Mouse (Mus musculus) bone marrow macrophage, adult 2 months (primary cell): ENCODE measurements around the gene Cd5. TPM values are rescaled to one million over a fixed set of nuclear protein-coding genes. Genes with fewer than 3 reads are reported as not detected.

Experiments
- H3K27ac ChIP-seq: 2 replicates; pipeline ENCODE4 v1.5.1; 2012; ENCODE audit warnings: low read depth, low read length; ENCODE audit not compliant: insufficient read depth
- H3K4me1 ChIP-seq: 2 replicates; pipeline ENCODE4 v1.6.1; 2012; ENCODE audit warnings: low read length; ENCODE audit not compliant: control insufficient read depth, insufficient read depth
- H3K4me3 ChIP-seq: 2 replicates; pipeline ENCODE4 v1.5.1; 2012; ENCODE audit warnings: mild to moderate bottlenecking, low read length, moderate library complexity; ENCODE audit not compliant: insufficient read depth
- CTCF ChIP-seq: IDR thresholded peaks from 2 replicates; pipeline ENCODE4 v1.5.1; 2012; ENCODE audit warnings: low read depth, mild to moderate bottlenecking, low read length, moderate library complexity
- POLR2A ChIP-seq: IDR thresholded peaks from 2 replicates; pipeline ENCODE4 v1.6.1; 2012; ENCODE audit warnings: mild to moderate bottlenecking, low read depth, low read length, borderline replicate concordance
- polyA plus RNA-seq: library from polyadenylated mRNA; stranded (reverse); fragments of >200 nt; gene quantifications from 2 replicates; pipeline ENCODE4 v1.2.4, GENCODE M21; 2012; ENCODE audit not compliant: missing spikeins, insufficient read depth, insufficient read length

Cd5 gene
- polyA plus RNA-seq, 1 experiment, result not detected

GRCm38 (mm10) chr19:10748401-10749102 is 9.8 kb upstream of the Cd5 start:
- TF ChIP-seq POLR2A, result no peak
- TF ChIP-seq CTCF, result no peak
- peaks cover 5% of the 10 kb centered on the region; the same call in 1 of the 2 replicates for H3K4me1 ChIP-seq
- no peak overlapping the region for H3K4me3 ChIP-seq
- no peak overlapping the region for H3K27ac ChIP-seq

GRCm38 (mm10) chr19:10747718-10748117 is 8.9 kb upstream of the Cd5 start:
- H3K4me3 ChIP-seq, result no peak overlapping the region
- H3K4me1 ChIP-seq, result peaks cover 9% of the 10 kb centered on the region
- no peak for TF ChIP-seq CTCF
- TF ChIP-seq POLR2A, result no peak
- no peak overlapping the region for H3K27ac ChIP-seq

DNA sequence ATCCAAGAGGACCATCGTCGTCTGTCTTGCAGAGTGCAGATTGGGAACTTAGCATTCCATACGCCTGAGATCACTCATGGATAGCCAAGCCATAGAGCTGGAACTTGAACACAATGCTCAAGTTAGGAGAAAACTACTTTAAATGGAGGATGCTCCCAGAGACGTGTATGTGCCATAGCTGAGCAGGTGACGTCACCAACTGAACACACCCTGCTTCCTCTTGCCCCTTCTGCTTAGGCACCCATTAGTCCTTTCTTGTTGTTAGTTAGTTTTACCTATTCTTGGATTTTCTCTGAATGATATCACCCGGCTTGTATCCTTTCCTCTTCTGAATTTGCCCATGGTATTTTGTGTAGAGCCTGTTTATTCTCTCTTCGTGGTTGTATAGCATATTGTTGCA is 8.4 kb upstream of the Cd5 start:
- H3K4me1 ChIP-seq, result peaks cover 14% of the 10 kb centered on the region
- H3K4me3 ChIP-seq, result no peak overlapping the region
- no peak overlapping the region for H3K27ac ChIP-seq
- TF ChIP-seq POLR2A (no peak), CTCF (no peak)

GRCm38 (mm10) chr19:10742565-10742964 is 3.8 kb upstream of the Cd5 start:
- no peak overlapping the region for H3K4me3 ChIP-seq
- no peak for TF ChIP-seq POLR2A
- no peak for TF ChIP-seq CTCF
- H3K27ac ChIP-seq, result no peak overlapping the region
- H3K4me1 ChIP-seq, result peaks cover 48% of the 10 kb centered on the region

GRCm38 (mm10) chr19:10742145-10742544 is 3.3 kb upstream of the Cd5 start:
- TF ChIP-seq POLR2A (no peak), CTCF (no peak)
- H3K4me3 ChIP-seq, result no peak overlapping the region
- H3K27ac ChIP-seq, result no peak overlapping the region
- H3K4me1 ChIP-seq, result peaks cover 48% of the 10 kb centered on the region

DNA sequence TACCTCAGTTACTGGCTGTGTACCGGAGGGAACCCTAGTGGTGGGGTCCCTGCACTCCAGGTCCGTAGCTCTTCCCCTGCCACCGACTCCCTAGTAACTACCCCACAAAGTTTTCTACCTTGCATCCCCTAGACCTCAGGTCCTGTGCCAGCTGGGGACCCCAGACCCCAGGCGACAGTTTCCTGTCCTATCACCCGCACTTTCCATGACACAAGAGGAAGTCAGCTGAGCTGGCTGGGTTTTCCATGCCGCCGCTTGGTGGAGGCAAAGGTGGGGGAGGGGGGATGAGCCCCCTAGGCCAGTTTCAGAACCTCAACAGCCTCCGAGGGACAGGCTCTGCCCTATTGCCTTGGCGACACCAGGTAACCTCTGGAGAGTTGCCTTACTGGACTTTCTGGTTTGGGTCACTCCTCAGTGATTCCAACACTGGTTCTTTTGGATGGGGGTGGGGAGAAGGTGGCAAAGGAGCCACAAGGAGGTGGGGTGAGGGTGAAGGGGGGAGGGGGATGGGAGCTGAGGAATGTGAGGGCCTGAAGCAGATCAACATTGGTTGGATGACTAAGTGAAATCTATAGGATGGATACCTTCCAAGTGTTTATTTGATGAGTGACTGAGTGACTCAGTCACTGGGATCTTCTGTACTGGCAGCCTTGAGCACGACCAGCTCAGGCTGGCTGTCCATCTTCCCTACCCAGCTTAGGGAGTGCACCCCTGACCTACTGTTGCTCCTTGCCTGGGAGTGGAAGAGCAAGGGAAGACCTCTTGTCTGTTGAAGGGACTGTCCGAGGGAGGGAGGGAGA is 2.0 kb upstream of the Cd5 start:
- H3K4me1 ChIP-seq, result peaks cover 48% of the 10 kb centered on the region
- TF ChIP-seq CTCF, result no peak
- no peak for TF ChIP-seq POLR2A
- H3K27ac ChIP-seq, result no peak overlapping the region
- no peak overlapping the region for H3K4me3 ChIP-seq

DNA sequence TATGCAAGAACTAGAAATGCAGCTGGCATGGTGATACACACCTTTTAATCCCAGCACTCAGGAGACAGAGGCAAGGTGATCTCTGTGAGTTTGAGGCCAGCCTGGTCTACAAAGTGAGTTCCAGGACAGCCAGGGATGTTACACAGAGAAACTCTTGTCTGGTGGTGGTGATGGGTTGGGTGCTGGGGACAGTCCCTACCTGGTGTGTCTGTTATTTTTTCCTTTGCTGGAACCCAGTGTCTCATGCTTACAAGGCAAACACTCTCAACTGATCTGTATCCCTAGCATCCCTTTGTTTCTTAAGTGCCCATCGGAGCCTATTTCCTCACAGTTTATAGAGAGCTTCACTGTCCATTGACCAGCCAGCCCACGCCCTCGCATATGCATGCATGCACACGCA is 1.1 kb upstream of the Cd5 start:
- no peak overlapping the region for H3K27ac ChIP-seq
- H3K4me1 ChIP-seq, result peaks cover 44% of the 10 kb centered on the region
- TF ChIP-seq POLR2A, result no peak
- no peak for TF ChIP-seq CTCF
- H3K4me3 ChIP-seq, result no peak overlapping the region

GRCm38 (mm10) chr19:10738038-10738437 is 764 bp downstream of the Cd5 start:
- H3K27ac ChIP-seq, result no peak overlapping the region
- H3K4me1 ChIP-seq, result peaks cover 42% of the 10 kb centered on the region
- no peak overlapping the region for H3K4me3 ChIP-seq
- TF ChIP-seq POLR2A (no peak), CTCF (no peak)

- Histone ChIP-seq H3K4me3 (no peak overlapping the region), H3K4me1 (peaks cover 24% of the 10 kb centered on the region), H3K27ac (no peak overlapping the region)
- TF ChIP-seq POLR2A, result no peak
- no peak for TF ChIP-seq CTCF
Measured at GRCm38 (mm10) chr19:10735861-10736260, 2.9 kb downstream of the Cd5 start.

DNA sequence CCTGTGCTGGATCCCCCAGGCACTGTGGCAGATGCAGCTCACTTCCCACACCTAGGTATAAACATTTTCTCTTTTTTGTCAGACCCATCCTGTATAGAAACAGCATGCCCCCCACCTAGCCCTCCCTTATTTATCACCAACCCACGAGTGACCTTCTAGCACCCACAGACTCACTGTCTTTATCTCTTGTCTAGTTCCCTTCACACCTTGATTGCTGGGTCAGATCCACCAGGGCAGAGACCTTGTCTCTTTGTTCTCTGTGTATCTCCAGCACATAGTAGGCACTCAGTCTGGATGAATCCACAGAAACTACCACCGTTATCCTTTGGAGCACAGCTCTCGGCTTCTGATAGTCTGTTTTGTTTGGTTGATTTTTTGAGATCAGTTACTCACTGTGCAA is 3.7 kb downstream of the Cd5 start:
- H3K4me1 ChIP-seq, result peaks cover 17% of the 10 kb centered on the region
- no peak for TF ChIP-seq POLR2A
- no peak for TF ChIP-seq CTCF
- H3K27ac ChIP-seq, result no peak overlapping the region
- H3K4me3 ChIP-seq, result no peak overlapping the region
